Mouse (Mus musculus) cortical plate, adult 2 months (tissue): ENCODE measurements around the gene Eln.

Source experiments
- CTCF ChIP-seq: fragments of 200-500 bp; IDR thresholded peaks from 2 replicates; pipeline ENCODE4 v1.5.1; 2011; ENCODE audit warnings: mild to moderate bottlenecking, control low read depth, low read length; ENCODE audit not compliant: insufficient read depth; ENCODE audit errors: extremely low read depth
- POLR2A ChIP-seq: fragments of 200-500 bp; IDR thresholded peaks from 2 replicates; pipeline ENCODE4 v1.6.1; 2011; ENCODE audit warnings: mild to moderate bottlenecking, low read length, control low read depth; ENCODE audit not compliant: insufficient read depth; ENCODE audit errors: extremely low read depth

DNA sequence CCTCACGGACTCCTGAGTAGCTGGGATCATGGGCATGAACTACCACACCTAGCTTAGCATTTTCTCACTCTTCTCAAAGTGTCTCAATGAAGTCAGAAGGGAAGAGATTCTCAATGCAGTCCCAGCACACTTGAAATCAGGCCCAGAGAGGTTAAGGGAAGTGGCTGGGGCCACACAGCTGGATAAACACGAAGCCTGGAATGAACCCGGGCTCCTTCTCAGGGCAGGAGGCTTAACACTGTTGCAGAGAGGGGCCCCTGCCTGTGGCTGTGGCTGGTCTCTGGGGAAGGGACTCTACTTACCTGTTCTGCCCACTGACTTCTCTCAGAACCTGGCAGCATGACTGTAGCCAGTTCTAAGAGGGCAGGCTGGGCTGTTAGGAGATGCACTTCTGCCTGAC is 7.2 kb downstream of the Eln start:
- no peak for TF ChIP-seq CTCF
- no peak for TF ChIP-seq POLR2A
